Mouse (Mus musculus) ES-Bruce4 (cell line): ENCODE data around the gene Mgst3.

ENCODE experiments used
- CTCF ChIP-seq: IDR thresholded peaks from one replicate; pipeline ENCODE4 v1.8.1; 2011; ENCODE audit warnings: low read depth, low read length
- POLR2A ChIP-seq: IDR thresholded peaks from one replicate; pipeline ENCODE4 v1.8.1; 2011; ENCODE audit warnings: low read length; ENCODE audit not compliant: insufficient read depth

DNA sequence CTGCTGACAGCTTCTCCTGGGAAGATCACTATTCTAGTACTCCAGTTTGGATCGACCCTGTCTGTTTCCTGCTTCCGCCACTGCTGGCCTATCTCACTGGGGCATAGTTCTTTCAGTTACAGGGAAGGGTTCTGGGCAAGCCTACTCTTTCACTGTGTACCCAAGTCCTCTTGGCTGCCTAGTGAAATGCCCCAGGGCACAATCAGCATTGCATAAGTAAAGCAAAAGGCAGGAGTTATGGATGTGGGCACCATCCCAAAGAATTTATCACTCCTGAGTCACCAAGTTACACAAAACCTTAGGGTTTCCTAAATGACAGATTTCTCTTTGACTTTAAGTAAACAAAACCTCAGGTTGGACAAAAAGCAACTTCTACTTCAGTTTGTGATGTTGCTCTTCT is 6.3 kb downstream of the Mgst3 start:
- TF ChIP-seq POLR2A (no peak), CTCF (no peak)
